Mouse (Mus musculus): ENCODE data around the gene Cryba4.

DNA sequence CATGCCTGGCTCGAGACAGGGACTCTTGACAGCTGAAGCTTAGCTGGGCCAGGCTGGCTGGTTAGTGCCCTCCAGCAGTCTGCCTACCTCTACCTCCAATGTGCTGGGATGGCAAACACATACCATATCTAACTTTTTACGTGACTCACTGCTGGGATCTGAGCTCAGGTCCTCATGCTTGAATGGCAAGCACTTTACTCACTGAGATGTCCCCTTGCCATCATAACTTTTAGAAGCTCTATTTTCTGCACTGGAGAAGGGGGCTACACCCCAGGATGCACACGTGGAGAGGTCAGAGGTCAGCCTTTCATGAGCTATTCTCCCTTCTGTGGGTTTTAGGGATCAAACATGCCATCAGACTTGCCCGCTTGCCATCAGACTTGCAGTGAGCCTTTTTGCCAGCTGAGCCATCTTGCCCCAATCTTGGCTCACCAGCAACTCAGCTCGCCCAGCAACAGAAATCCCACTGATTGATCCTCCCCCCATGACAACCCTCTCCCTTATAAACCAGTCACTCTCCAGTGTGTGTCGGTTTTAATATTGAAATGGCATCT, 39.5 kb downstream of the Cryba4 start:
- TF ChIP-seq TAL1 (IDR thresholded peaks at IDR 0.05; ENCODE audit: low read length) (no peak), GATA1 (IDR thresholded peaks at IDR 0.05; ENCODE audit: low read length) (no peak)

All from erythroblast, embryonic 14.5 days (primary cell).